Comparison of ENCODE assay signal across 25 mouse cellular contexts in genomic region chr19:36046046-36046445, GRCm38 (mm10). TPM values are rescaled to one million over a fixed set of nuclear protein-coding genes. Genes with fewer than 3 reads are reported as not detected.
DNase-seq lines count a peak whose midpoint lies in the region; ATAC-seq and TF ChIP-seq lines count a peak whose summit lies in the region.
"Had no signal": no experiment of that assay in that cellular context is flagged by ENCODE, and none has a peak within 500 bp of the region (broad histone marks: within the 10 kb centered on the region; RNA-seq: fewer than 3 reads in every experiment).

No protein-coding gene starts in this region.

- H3K9ac ChIP-seq in stomach, postnatal 0 days (ENCODE audit: low read length) = no peak overlapping the region
- H3K9ac ChIP-seq: embryonic facial prominence, embryonic 13.5 days; embryonic facial prominence, embryonic 15.5 days had no signal

- no peak for TF ChIP-seq POLR2A in myocyte (IDR thresholded peaks at IDR 0.05; ENCODE audit: insufficient read length, low read depth)

- no peak overlapping the region for H3K4me2 ChIP-seq in myocyte (ENCODE audit: low read depth)
- no peak overlapping the region for H3K4me2 ChIP-seq in stomach, postnatal 0 days (replicated peaks; ENCODE audit: low read depth)
- H3K4me2 ChIP-seq: embryonic facial prominence, embryonic 13.5 days; embryonic facial prominence, embryonic 15.5 days had no signal

- no peaks in the 10 kb centered on the region for H3K36me3 ChIP-seq in myocyte (ENCODE audit: control insufficient read depth, insufficient read depth)
- no peaks in the 10 kb centered on the region for H3K36me3 ChIP-seq in stomach, postnatal 0 days (ENCODE audit: control insufficient read depth, insufficient read depth, low read length)
- H3K36me3 ChIP-seq: embryonic facial prominence, embryonic 13.5 days; embryonic facial prominence, embryonic 15.5 days; G1E had no signal

- WGBS in stomach, postnatal 0 days = 74% methylated on average over 7 of the region's 7 CpGs

- no peak overlapping the region for H3K4me3 ChIP-seq in myocyte
- H3K4me3 ChIP-seq in stomach, postnatal 0 days (ENCODE audit: low read depth, low read length) = no peak overlapping the region
- H3K4me3 ChIP-seq: embryonic facial prominence, embryonic 13.5 days; embryonic facial prominence, embryonic 15.5 days; erythroblast, embryonic 14.5 days had no signal

- no peaks in the 10 kb centered on the region for H3K27me3 ChIP-seq in myocyte (ENCODE audit: control insufficient read depth, insufficient read depth, insufficient read length)
- no peaks in the 10 kb centered on the region for H3K27me3 ChIP-seq in stomach, postnatal 0 days (ENCODE audit: control insufficient read depth, insufficient read depth, low read length)
- H3K27me3 ChIP-seq: CH12.LX; embryonic facial prominence, embryonic 13.5 days; embryonic facial prominence, embryonic 15.5 days had no signal

- no peak for ATAC-seq in stomach, postnatal 0 days (ENCODE audit: low FRiP score, low TSS enrichment)
- ATAC-seq in inflammation-experienced regulatory T-cells, adult 6 months = no peak
- ATAC-seq: activated CD4-positive, CD25-positive, alpha-beta regulatory T cell, adult 4 months; CD4-positive, CD25-positive, alpha-beta regulatory T cell, adult 4 months; forebrain, embryonic 14.5 days; forebrain, embryonic 16.5 days had no signal

- TF ChIP-seq CTCF in stomach, postnatal 0 days (IDR thresholded peaks at IDR 0.05; ENCODE audit: low read depth) = no peak

- peak; percentile 83 for DNase-seq in 3T3-L1 (ENCODE audit: low read depth, low spot score)
- peak; percentile 67 for DNase-seq in NIH3T3 (ENCODE audit: low read depth)
- DNase-seq in brain, adult 2 months (ENCODE audit: low read depth, low spot score) = peak; percentile 42
- DNase-seq in stomach, postnatal 0 days (ENCODE audit: low spot score) = no peak
- DNase-seq in cerebellum, adult 9-10 months = no peak
- DNase-seq: adrenal gland, adult 8-10 months; adrenal gland, postnatal 14 days; B cell, adult 2 months; cerebellum, adult 11 months; cerebellum, adult 18-20 months; cerebellum, adult 9-11 months; cerebellum, postnatal 14 days; cerebellum, postnatal 36 days; embryo, embryonic 11 days had no signal

- no peak overlapping the region for H3K27ac ChIP-seq in stomach, postnatal 0 days (replicated peaks)
- H3K27ac ChIP-seq: embryonic facial prominence, embryonic 13.5 days; embryonic facial prominence, embryonic 15.5 days had no signal

- TF ChIP-seq EP300 in stomach, postnatal 0 days (optimal IDR thresholded peaks at IDR 0.05) = no peak

- H3K9me3 ChIP-seq in stomach, postnatal 0 days (ENCODE audit: control insufficient read depth, low read length) = no peaks in the 10 kb centered on the region
- H3K9me3 ChIP-seq: embryonic facial prominence, embryonic 13.5 days; embryonic facial prominence, embryonic 15.5 days; G1E had no signal

- H3K79me2 ChIP-seq in myocyte (ENCODE audit: control insufficient read depth, insufficient read depth) = no peaks in the 10 kb centered on the region

- H3K4me1 ChIP-seq in stomach, postnatal 0 days (replicated peaks; ENCODE audit: control insufficient read depth, insufficient read depth) = no peaks in the 10 kb centered on the region
- H3K4me1 ChIP-seq: embryonic facial prominence, embryonic 13.5 days; embryonic facial prominence, embryonic 15.5 days had no signal

- no peak overlapping the region for H3ac ChIP-seq in myocyte (ENCODE audit: control insufficient read depth, insufficient read length)

TF ChIP-seq in myocyte, 11 proteins besides CTCF, POLR2A, EP300 and RAD21:
- TF ChIP-seq MYOD1 (IDR thresholded peaks at IDR 0.05; ENCODE audit: control insufficient read depth in 1 of 3, insufficient read length in 2 of 3, low read depth in 2 of 3) (peak in 2 of 3 experiments; percentile 14 to 34), TCF3 (IDR thresholded peaks at IDR 0.05; ENCODE audit: insufficient read length, low read depth) (no peak), E2F4 (IDR thresholded peaks at IDR 0.05; ENCODE audit: insufficient read depth) (no peak)

RNA-seq across cellular contexts. Expression of gene Htr7, which starts 11.3 kb away (rescaled TPM):
- 0.37 TPM for polyA plus RNA-seq in myocyte (2012; fragmentation: generic; extraction: Trizol)
- polyA plus RNA-seq in stomach, postnatal 0 days (2015; fragmentation: Nextera tagmentation; extraction: Ambion mirVana) = 0.02 and 0.06 TPM in 2 replicates
- not detected for polyA plus RNA-seq in inflammation-experienced regulatory T-cells, adult 6 months (2017; shearing (Covaris generic))
- polyA plus RNA-seq: activated CD4-positive, CD25-positive, alpha-beta regulatory T cell, adult 4 months; CD4-positive, CD25-positive, alpha-beta regulatory T cell, adult 4 months; erythroblast, embryonic 14.5 days; G1E had no signal

RNA-seq across cellular contexts. Expression of gene Rpp30, which starts 37.5 kb away (rescaled TPM):
- 17.5 TPM for polyA plus RNA-seq in myocyte (2012; fragmentation: generic; extraction: Trizol)
- 34.4 and 36.6 TPM in 2 replicates for polyA plus RNA-seq in stomach, postnatal 0 days (2015; fragmentation: Nextera tagmentation; extraction: Ambion mirVana)
- polyA plus RNA-seq in inflammation-experienced regulatory T-cells, adult 6 months (2017; shearing (Covaris generic)) = 10 to 100 TPM; 47.5 to 61.4 (median 59.5) TPM

Comparison
In these comparisons a context has a peak if more than half of its experiments do, and no peak if none do; other contexts are left out.
1. DNase-seq: peak in 3T3-L1 (single experiment), NIH3T3 (single experiment) and brain, adult 2 months (single experiment); none in stomach, postnatal 0 days (single experiment) and cerebellum, adult 9-10 months (single experiment).